23 mouse cellular contexts compared by ENCODE assay signal in the genomic region with DNA sequence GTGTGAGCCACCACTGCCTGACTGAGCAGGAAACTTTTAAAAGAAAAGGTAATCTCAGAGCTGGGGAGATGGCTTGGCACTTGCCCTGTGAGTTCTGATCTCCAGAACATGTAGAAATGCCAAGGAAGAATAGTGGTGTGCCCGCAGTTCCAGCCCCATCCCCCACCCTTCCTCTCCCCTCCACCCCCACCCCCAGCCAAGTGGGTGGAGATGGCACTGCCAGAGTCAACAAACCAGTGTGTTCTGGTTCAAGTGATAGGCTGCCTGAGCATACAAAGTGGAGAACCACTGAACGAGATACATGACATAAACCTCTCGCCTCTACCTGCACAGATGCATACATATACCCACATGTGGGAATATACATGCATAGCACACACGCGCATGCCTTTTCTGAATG.
A peak's percentile ranks its signal among the peaks of the same experiment; 100 is the strongest.
DNase-seq lines count a peak whose midpoint lies in the region; ATAC-seq and TF ChIP-seq lines count a peak whose summit lies in the region.
"Had no signal": no experiment of that assay in that cellular context is flagged by ENCODE, and none has a peak within 500 bp of the region (broad histone marks: within the 10 kb centered on the region; RNA-seq: fewer than 3 reads in every experiment).

No protein-coding gene starts in this region.

- H3K4me3 ChIP-seq in kidney, postnatal 0 days (replicated peaks; ENCODE audit: low read depth, low read length) = no peak overlapping the region
- H3K4me3 ChIP-seq in small intestine, adult 2 months (ENCODE audit: low read depth, low read length) = no peak overlapping the region
- H3K4me3 ChIP-seq: embryonic facial prominence, embryonic 12.5 days; forebrain, embryonic 12.5 days; heart, embryonic 15.5 days; hindbrain, embryonic 15.5 days; left cerebral cortex, adult 2 months; liver, embryonic 15.5 days; megakaryocyte, embryonic 14.5 days; midbrain, embryonic 13.5 days; neural tube, embryonic 12.5 days had no signal

- peak; percentile 6 to 28 for DNase-seq in lung, adult 18-20 months
- DNase-seq in lung, postnatal 25 days (ENCODE audit: low spot score) = no peak
- peak; percentile 51 for DNase-seq in kidney, adult 18-20 months
- DNase-seq in kidney, postnatal 0 days (ENCODE audit: low spot score) = no peak
- DNase-seq in heart, adult 8-10 months (ENCODE audit: low spot score) = no peak
- DNase-seq in retina, embryonic 14.5 days (ENCODE audit: low spot score) = no peak
- DNase-seq: cerebellum, adult 11 months; cerebellum, postnatal 14 days; gastrocnemius, postnatal 36 days; heart, postnatal 36 days; layer of hippocampus, adult 9-11 months; thymus, postnatal 25 days had no signal

- H3K36me3 ChIP-seq in kidney, postnatal 0 days (ENCODE audit: insufficient read depth, low read length) = 0 out of 2 replicates have a peak, but pooled peaks cover 4% of the 10 kb centered on the region
- H3K36me3 ChIP-seq in small intestine, adult 2 months (ENCODE audit: control insufficient read depth, insufficient read depth, low read length) = peaks cover 37% of the 10 kb centered on the region
- H3K36me3 ChIP-seq: liver, embryonic 15.5 days had no signal

- TF ChIP-seq CTCF in kidney, postnatal 0 days (IDR thresholded peaks at IDR 0.05; ENCODE audit: low read depth) = no peak
- no peak for TF ChIP-seq CTCF in small intestine, adult 2 months (IDR thresholded peaks at IDR 0.05; ENCODE audit: extremely low read depth, insufficient read length, insufficient replicate concordance, low read depth, low read length)

- 75% methylated on average over 5 of the region's 5 CpGs for WGBS in kidney, postnatal 0 days
- 66% methylated on average over 5 of the region's 5 CpGs for WGBS in small intestine, adult 2 months

- TF ChIP-seq POLR2A in small intestine, adult 2 months (IDR thresholded peaks at IDR 0.05; ENCODE audit: low read depth, low read length) = no peak

- H3K9ac ChIP-seq in kidney, postnatal 0 days (ENCODE audit: low read depth, low read length) = no peak overlapping the region
- H3K9ac ChIP-seq: embryonic facial prominence, embryonic 12.5 days; forebrain, embryonic 12.5 days; heart, embryonic 15.5 days; hindbrain, embryonic 15.5 days; liver, embryonic 15.5 days; midbrain, embryonic 13.5 days; neural tube, embryonic 12.5 days had no signal

- no peaks in the 10 kb centered on the region; the same call in 1 of the 2 replicates for H3K4me1 ChIP-seq in kidney, postnatal 0 days (replicated peaks; ENCODE audit: insufficient read depth, low read length)
- peaks cover 15% of the 10 kb centered on the region; the same call in 1 of the 2 replicates for H3K4me1 ChIP-seq in small intestine, adult 2 months (ENCODE audit: control insufficient read depth, insufficient read depth, insufficient read length, low read length)
- H3K4me1 ChIP-seq: forebrain, embryonic 12.5 days; heart, embryonic 15.5 days; liver, embryonic 15.5 days; megakaryocyte, embryonic 14.5 days; midbrain, embryonic 13.5 days had no signal

- peak overlapping the region; percentile 9; the same call in 1 of the 2 replicates for H3K27ac ChIP-seq in kidney, postnatal 0 days
- peak overlapping the region; percentile 62; the same call in 1 of the 2 replicates for H3K27ac ChIP-seq in small intestine, adult 2 months (ENCODE audit: insufficient read depth, low read depth, low read length)
- H3K27ac ChIP-seq: embryonic facial prominence, embryonic 12.5 days; forebrain, embryonic 12.5 days; heart, embryonic 15.5 days; hindbrain, embryonic 15.5 days; left cerebral cortex, adult 2 months; liver, embryonic 15.5 days; midbrain, embryonic 13.5 days; neural tube, embryonic 12.5 days had no signal

- H3K9me3 ChIP-seq in kidney, postnatal 0 days (replicated peaks; ENCODE audit: low read length) = no peaks in the 10 kb centered on the region
- H3K9me3 ChIP-seq: embryonic facial prominence, embryonic 12.5 days; forebrain, embryonic 12.5 days; heart, embryonic 15.5 days; hindbrain, embryonic 15.5 days; liver, embryonic 15.5 days; megakaryocyte, embryonic 14.5 days; midbrain, embryonic 13.5 days; neural tube, embryonic 12.5 days had no signal

- H3K27me3 ChIP-seq in kidney, postnatal 0 days (ENCODE audit: insufficient read depth, low read length) = no peaks in the 10 kb centered on the region
- H3K27me3 ChIP-seq in small intestine, adult 2 months (ENCODE audit: control insufficient read depth, insufficient read depth, low read length) = no peaks in the 10 kb centered on the region
- H3K27me3 ChIP-seq: embryonic facial prominence, embryonic 12.5 days; forebrain, embryonic 12.5 days; heart, embryonic 15.5 days; hindbrain, embryonic 15.5 days; liver, embryonic 15.5 days; megakaryocyte, embryonic 14.5 days; midbrain, embryonic 13.5 days; neural tube, embryonic 12.5 days had no signal

- no peak for ATAC-seq in kidney, postnatal 0 days (replicated peaks; ENCODE audit: low FRiP score, low read depth)
- ATAC-seq: lung, postnatal 0 days; midbrain, embryonic 13.5 days had no signal

- H3K4me2 ChIP-seq in kidney, postnatal 0 days (ENCODE audit: low read length) = no peak overlapping the region
- H3K4me2 ChIP-seq: embryonic facial prominence, embryonic 12.5 days; forebrain, embryonic 12.5 days; heart, embryonic 15.5 days; hindbrain, embryonic 15.5 days; liver, embryonic 15.5 days; midbrain, embryonic 13.5 days; neural tube, embryonic 12.5 days had no signal

Comparison
In these comparisons a context has a peak if more than half of its experiments do, and no peak if none do; other contexts are left out.
1. DNase-seq: peak in lung, adult 18-20 months (2 of 2) and kidney, adult 18-20 months (single experiment); none in lung, postnatal 25 days (single experiment), kidney, postnatal 0 days (single experiment), heart, adult 8-10 months (single experiment) and retina, embryonic 14.5 days (single experiment).